Mouse (Mus musculus) lung, embryonic 16.5 days (tissue): ENCODE measurements at regions not wholly inside any gene's neighbourhood (a gene's known extent, or its start where the extent isn't known, plus 50 kb on each side); places are given as distances from the start of the nearest gene placed in this dataset.
"Not testable (repeated sequence)": the region's sequence is repeated elsewhere in the genome, so short reads cannot be mapped to it uniquely, and the experiment has no call there.

Source experiments
- ATAC-seq: fragments of 200-750 bp; cut with Nextera tagmentation; 2 replicates; pipeline ENCODE4 v1.8.0; 2017; ENCODE audit warnings: low read depth, mild to moderate bottlenecking, moderate library complexity
- H3K27ac ChIP-seq: fragments of 300-500 bp; sonication (generic); 2 replicates; pipeline ENCODE4 v1.5.1; 2014; ENCODE audit warnings: mild to moderate bottlenecking, control low read depth, low read length
- H3K27me3 ChIP-seq: fragments of 300-500 bp; sonication (generic); 2 replicates; pipeline ENCODE4 v1.6.1; 2014; ENCODE audit warnings: low read depth, low read length, mixed read lengths; ENCODE audit not compliant: control insufficient read depth, insufficient read depth
- H3K36me3 ChIP-seq: fragments of 300-500 bp; sonication (generic); 2 replicates; pipeline ENCODE4 v1.6.1; 2014; ENCODE audit warnings: low read length; ENCODE audit not compliant: control insufficient read depth, insufficient read depth
- H3K4me1 ChIP-seq: fragments of 300-500 bp; sonication (generic); replicated peaks from 2 replicates; pipeline ENCODE4 v1.6.1; 2014; ENCODE audit warnings: low read length, mixed read lengths; ENCODE audit not compliant: control insufficient read depth, insufficient read depth
- H3K4me2 ChIP-seq: fragments of 300-500 bp; sonication (generic); 2 replicates; pipeline ENCODE4 v1.6.1; 2014; ENCODE audit warnings: low read depth, low read length, control low read depth
- H3K4me3 ChIP-seq: fragments of 300-500 bp; sonication (generic); 2 replicates; pipeline ENCODE4 v1.5.1; 2014; ENCODE audit warnings: mild to moderate bottlenecking, low read length, control low read depth
- H3K9ac ChIP-seq: fragments of 300-500 bp; sonication (generic); 2 replicates; pipeline ENCODE4 v1.6.1; 2014; ENCODE audit warnings: low read length, control low read depth
- H3K9me3 ChIP-seq: fragments of 300-500 bp; sonication (generic); 2 replicates; pipeline ENCODE4 v1.6.1; 2016; ENCODE audit warnings: low read length; ENCODE audit not compliant: control insufficient read depth
- WGBS: fragments of 180-500 bp; shearing (Covaris S2); extraction: QIAGEN DNeasy Blood & Tissue Kit; methylation state at CpG from one replicate; pipeline ENCODE4 v1.1.7; 2014; 5-methylcytosine and 5-hydroxymethylcytosine counted together

DNA sequence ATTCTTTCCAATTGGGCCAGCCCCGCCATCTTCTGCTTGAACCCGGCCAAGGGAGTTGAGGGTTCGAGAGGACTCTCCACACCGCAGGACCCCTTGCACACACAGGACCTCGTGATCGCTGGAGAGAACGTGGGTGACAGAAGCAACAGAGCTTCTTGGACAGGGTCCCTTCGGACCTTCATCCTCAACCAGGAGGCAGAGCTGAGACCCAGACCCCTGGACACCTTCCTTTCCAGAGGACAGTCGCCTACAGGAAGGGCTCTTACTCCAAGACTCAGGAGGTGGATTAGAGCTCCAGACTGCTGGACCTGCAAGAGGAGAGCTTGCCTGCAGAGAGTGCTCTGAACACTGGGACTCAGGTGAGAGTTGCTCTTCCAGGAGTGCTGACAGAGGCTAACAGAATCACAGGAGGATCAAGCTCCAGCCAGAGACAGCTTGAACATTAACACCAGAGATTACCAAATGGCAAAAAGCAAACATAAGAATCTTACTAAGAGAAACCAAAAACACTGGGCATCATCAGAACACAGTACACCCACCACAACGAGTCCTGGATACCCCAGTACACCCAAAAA is 99.3 kb upstream of the Arid1b start:
- not testable (repeated sequence) for H3K4me3 ChIP-seq, ATAC-seq, H3K4me2 ChIP-seq, H3K27me3 ChIP-seq, H3K9me3 ChIP-seq, H3K36me3 ChIP-seq, H3K4me1 ChIP-seq, H3K27ac ChIP-seq, H3K9ac ChIP-seq
- WGBS, result 88% methylated on average over 10 of the region's 10 CpGs

DNA sequence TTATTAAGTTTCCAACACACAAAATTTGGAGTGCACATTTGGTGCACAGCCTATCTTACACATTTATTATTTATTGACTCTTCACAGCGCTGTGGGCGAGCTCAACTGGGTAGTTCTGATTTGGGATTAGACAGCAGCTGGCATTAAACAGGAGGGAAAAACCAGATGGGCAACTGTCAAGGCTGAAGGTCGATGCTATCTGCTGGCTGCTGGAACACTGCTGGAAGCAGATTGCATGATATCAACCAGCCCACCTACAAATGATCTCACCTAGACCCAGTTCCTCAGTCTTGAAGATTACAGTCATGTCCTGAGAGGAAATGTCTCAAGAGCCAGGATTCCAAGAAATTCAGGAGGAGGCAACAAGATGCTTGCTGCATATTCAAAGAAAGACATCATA is 91.0 kb upstream of the Arid1b start:
- Histone ChIP-seq H3K4me1 (no peaks in the 10 kb centered on the region), H3K36me3 (no peaks in the 10 kb centered on the region), H3K27ac (no peak overlapping the region), H3K9me3 (no peaks in the 10 kb centered on the region), H3K27me3 (no peaks in the 10 kb centered on the region), H3K4me2 (no peak overlapping the region), H3K4me3 (no peak overlapping the region), H3K9ac (no peak overlapping the region)
- 73% methylated on average over 3 of the region's 3 CpGs for WGBS
- no peak for ATAC-seq

DNA sequence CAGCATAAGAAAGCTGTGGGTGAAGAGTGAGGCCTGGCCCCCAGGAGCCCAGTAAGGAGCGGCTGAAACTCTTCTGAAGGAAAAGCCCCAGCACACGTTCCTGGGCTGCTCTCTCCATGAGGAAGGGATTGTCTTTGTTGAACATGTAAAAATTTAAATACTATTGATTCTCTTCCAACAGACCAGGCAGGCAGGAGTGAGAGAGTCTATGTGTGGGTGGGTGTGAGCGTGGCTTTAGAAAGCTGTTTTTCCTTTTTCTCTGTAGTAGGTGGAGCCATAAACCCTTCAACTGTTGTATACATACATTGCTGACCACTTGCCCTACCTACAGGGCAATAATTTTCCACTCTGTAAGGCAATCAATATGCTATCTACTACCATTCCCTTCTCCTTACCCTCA is 87.6 kb upstream of the Arid1b start:
- WGBS, result 45% methylated on average over 3 of the region's 3 CpGs
- H3K27me3 ChIP-seq, result no peaks in the 10 kb centered on the region
- H3K4me3 ChIP-seq, result no peak overlapping the region
- no peak for ATAC-seq
- no peaks in the 10 kb centered on the region for H3K4me1 ChIP-seq
- no peak overlapping the region for H3K9ac ChIP-seq
- no peaks in the 10 kb centered on the region for H3K9me3 ChIP-seq
- peak overlapping the region; percentile 53; the same call in 1 of the 2 replicates for H3K27ac ChIP-seq
- H3K36me3 ChIP-seq, result no peaks in the 10 kb centered on the region
- H3K4me2 ChIP-seq, result no peak overlapping the region

DNA sequence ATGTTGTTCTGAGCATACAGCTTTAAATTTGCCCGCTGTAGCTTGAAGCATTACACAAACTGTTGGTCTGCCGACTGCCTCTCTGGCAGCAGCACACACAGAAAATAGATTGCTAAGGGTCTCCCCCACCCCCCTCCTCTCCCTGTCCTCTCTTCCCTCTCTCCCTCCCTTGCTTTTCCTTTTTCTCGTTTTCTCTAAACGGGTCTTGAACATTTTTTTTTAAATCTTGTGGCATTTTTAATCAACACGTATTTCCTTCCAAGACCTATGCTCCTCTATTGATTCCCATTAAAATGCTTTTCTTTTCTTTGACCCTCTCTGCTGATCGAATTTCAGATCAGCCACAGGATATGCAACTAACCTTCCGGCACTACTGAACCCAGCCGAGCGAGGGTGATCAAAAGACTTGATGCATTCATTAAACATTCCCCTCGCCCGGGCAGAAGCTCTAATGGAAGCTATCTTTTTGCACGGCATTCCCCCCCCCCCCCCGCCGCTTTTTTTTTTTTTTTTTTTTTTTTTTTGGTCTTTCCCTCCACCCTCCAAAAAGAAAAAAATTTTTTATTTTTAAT is 86.9 kb upstream of the Arid1b start:
- Histone ChIP-seq H3K9me3 (no peaks in the 10 kb centered on the region), H3K27ac (peak overlapping the region; percentile 96), H3K36me3 (no peaks in the 10 kb centered on the region), H3K4me3 (peak overlapping the region; percentile 66), H3K27me3 (no peaks in the 10 kb centered on the region), H3K4me2 (peak overlapping the region; percentile 76), H3K4me1 (no peaks in the 10 kb centered on the region), H3K9ac (peak overlapping the region; percentile 87)
- under 1% methylated on average over 12 of the region's 14 CpGs for WGBS
- ATAC-seq, result peak; percentile 44; the same call in 1 of the 2 replicates

DNA sequence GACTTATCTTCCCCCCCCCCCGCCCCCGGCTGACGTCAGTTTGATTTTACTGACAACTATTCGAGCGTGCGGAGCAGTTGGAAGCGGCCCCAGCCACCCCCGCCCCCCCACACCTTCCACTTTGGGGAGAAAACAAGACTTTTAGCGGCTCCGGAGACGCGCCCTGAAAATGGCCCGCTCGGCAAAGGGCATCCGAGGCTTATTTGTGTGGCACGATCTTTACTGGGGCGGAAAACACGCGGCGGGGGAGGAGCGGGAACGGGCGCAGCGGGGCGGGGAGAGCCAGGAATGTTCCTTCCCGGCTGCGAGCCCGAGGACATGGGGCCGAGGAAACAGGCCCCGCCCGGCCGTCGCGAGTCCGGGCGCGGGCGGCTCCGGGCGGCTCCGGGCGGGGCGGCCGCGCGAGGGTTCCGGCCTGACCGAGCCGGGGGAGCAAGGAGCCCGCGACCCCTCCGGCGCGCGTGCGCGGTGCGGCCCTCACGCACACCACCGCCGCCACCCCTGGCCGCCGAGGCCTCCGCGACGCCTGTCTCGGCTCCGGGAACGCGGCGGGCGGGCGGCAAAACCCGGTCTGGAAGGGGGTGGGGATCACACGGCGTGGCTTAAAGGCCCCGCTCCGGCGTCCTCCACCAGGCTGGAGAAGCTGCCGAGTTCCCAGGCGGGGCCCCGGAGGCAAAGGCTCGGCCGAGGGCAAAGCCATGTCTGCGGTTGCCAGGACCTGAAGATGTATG is 86.1 kb upstream of the Arid1b start:
- H3K36me3 ChIP-seq, result no peaks in the 10 kb centered on the region
- peak; percentile 96 for ATAC-seq
- H3K4me2 ChIP-seq, result peak overlapping the region; percentile 76
- no peaks in the 10 kb centered on the region for H3K27me3 ChIP-seq
- peak overlapping the region; percentile 66 for H3K4me3 ChIP-seq
- peak overlapping the region; percentile 87 for H3K9ac ChIP-seq
- no peaks in the 10 kb centered on the region for H3K4me1 ChIP-seq
- H3K27ac ChIP-seq, result peak overlapping the region; percentile 96
- under 1% methylated on average over 47 of the region's 85 CpGs for WGBS
- no peaks in the 10 kb centered on the region for H3K9me3 ChIP-seq

DNA sequence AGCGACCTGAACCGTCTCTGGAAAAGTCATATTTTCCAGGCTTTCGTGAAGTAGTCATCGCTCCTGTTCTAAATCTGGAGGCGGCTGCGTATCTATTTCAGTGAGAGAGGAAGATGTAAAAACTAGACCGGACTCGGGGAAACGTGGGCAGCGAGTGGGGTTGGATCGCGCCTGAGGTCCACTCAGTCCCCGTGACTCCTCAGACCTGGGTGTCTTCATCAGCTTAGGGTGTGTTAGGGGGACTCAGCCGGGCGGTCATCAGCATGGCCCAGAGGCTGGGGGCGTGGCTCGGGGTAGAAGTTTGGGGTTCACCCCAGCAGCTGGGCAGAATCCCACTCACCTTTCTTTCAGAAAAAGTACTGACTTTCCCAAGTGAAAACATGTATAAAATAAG is 85.6 kb upstream of the Arid1b start:
- peak overlapping the region; percentile 96 for H3K27ac ChIP-seq
- H3K9ac ChIP-seq, result peak overlapping the region; percentile 87
- H3K9me3 ChIP-seq, result no peaks in the 10 kb centered on the region
- peak overlapping the region; percentile 66 for H3K4me3 ChIP-seq
- peak; percentile 24 for ATAC-seq
- no peaks in the 10 kb centered on the region for H3K36me3 ChIP-seq
- H3K4me2 ChIP-seq, result peak overlapping the region; percentile 76
- H3K4me1 ChIP-seq, result no peaks in the 10 kb centered on the region
- under 1% methylated on average over 17 of the region's 17 CpGs for WGBS
- no peaks in the 10 kb centered on the region for H3K27me3 ChIP-seq

DNA sequence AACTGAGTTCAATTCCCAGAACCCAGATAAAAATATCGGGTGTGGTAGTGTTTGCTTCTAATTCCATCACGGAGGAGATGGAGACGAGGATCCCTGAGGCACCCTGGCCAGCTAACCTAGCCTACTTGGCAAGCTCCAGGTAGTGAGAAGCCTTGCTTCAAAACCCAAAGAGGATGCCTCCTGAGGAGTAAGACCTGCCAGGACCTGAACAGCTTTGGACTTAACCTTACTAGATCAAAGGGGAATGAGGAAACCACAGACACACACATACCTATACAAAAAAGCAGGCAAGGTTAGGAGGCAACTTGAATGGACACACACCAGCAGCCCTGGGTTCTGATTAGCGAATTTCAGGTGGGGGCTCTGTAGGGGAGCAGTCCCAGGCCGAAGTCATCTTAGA is 84.0 kb upstream of the Arid1b start:
- Histone ChIP-seq H3K9me3 (no peaks in the 10 kb centered on the region), H3K9ac (no peak overlapping the region)

DNA sequence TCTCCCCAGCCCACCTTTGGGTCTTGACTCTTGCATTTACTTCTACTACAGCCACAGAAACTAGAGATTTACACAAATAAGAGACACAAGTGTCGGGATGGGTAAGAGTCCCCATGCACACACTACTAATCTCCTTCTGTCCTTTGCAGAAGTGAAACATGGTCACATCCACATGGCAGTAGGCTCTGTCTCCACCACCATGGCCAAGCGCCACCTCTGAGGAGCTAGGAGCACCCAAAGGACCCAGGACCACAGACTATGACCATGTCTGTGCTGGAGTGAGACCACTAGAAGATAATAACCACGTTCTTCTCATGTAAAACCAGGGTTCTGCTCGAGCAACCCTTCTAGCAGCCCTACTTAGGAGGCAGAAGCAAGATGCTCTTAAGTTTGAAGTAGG is 81.1 kb upstream of the Arid1b start:
- Histone ChIP-seq H3K27me3 (no peaks in the 10 kb centered on the region), H3K4me1 (no peaks in the 10 kb centered on the region), H3K36me3 (no peaks in the 10 kb centered on the region), H3K9me3 (no peaks in the 10 kb centered on the region), H3K9ac (no peak overlapping the region), H3K27ac (no peak overlapping the region), H3K4me3 (no peak overlapping the region), H3K4me2 (no peak overlapping the region)
- no peak for ATAC-seq
- 72% methylated on average over 4 of the region's 4 CpGs for WGBS

More for the DNA sequence above, 84.0 kb upstream of the Arid1b start:
- Histone ChIP-seq H3K4me1 (no peaks in the 10 kb centered on the region), H3K27ac (no peak overlapping the region), H3K4me2 (no peak overlapping the region), H3K4me3 (no peak overlapping the region), H3K27me3 (no peaks in the 10 kb centered on the region), H3K36me3 (no peaks in the 10 kb centered on the region)
- 75% methylated on average over 5 of the region's 5 CpGs for WGBS
- ATAC-seq, result no peak

DNA sequence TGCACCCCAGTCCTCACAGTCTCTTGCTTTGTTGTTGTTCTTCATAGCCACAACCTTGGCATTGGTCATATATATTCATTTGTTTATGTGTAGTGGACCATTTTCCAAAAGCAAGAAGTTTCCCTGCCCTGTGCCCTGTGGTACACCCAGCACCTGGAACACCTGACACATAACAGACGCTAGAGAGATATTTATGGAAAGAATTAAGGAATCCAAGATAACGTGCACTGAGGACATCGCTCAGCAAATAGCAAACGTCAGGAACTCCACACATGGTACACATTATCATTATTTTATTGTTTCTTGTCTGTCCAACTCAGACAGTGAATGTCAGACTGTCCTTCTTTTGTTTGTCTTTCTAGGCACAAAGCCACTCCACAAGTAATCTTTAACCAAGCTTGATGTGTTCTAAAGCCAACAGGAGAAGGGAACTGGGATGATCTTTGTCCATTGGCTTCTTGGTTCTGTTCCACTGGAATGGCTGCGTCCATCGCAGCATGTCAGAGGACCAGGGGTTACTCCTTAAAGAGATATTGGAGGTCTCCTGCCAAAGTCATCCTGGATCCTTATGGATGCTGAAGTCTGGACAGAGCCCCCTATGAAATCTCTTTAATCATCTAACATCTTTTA is 74.2 kb upstream of the Arid1b start:
- Histone ChIP-seq H3K4me1 (no peaks in the 10 kb centered on the region), H3K4me2 (no peak overlapping the region), H3K4me3 (no peak overlapping the region), H3K9ac (no peak overlapping the region), H3K36me3 (no peaks in the 10 kb centered on the region), H3K27me3 (no peaks in the 10 kb centered on the region), H3K9me3 (no peaks in the 10 kb centered on the region), H3K27ac (no peak overlapping the region)
- 66% methylated on average over 6 of the region's 6 CpGs for WGBS
- no peak for ATAC-seq
